Mouse (Mus musculus): ENCODE measurements around the gene Mettl1.

DNA sequence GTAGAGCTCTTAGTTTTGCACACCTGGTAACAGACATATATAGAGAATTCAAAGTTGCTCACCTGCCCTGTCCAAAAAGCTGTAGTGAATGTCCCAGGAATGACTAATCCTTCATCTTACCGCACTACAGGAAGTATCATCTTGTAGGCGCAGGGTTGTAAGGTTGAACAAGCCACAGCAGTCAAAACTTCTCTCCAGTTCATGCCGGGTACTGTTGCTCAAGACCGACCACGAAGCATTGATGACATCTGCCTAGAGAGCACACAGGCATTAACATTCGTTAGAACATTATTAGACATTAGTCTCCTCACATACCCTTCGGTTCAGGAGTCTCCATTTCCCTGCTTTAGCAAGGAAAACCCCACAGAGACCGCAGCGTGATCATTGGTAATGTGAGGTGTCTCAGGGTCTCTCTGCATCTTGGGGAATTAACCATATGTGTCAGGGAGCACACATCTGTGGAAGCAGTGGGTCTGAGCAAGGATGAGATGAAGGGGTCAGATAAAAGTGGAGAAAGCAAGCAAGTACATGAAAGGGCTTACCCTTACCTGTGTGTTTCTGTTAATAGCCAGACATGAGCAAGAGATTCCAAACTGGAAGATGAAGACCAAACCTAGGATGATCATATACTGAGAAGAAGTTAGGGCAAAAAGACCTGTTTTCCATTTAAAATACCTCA, 27.3 kb downstream of the Mettl1 start:
- TF ChIP-seq POLR2A (IDR thresholded peaks at IDR 0.05; ENCODE audit: low read depth, low read length) (peak; percentile 57), CTCF (IDR thresholded peaks at IDR 0.05; ENCODE audit: borderline replicate concordance, insufficient read depth, low read length) (no peak)

Measured in embryonic fibroblast, embryonic 13.5 days (primary cell).